20 mouse cellular contexts compared by ENCODE assay signal in the genomic region with DNA sequence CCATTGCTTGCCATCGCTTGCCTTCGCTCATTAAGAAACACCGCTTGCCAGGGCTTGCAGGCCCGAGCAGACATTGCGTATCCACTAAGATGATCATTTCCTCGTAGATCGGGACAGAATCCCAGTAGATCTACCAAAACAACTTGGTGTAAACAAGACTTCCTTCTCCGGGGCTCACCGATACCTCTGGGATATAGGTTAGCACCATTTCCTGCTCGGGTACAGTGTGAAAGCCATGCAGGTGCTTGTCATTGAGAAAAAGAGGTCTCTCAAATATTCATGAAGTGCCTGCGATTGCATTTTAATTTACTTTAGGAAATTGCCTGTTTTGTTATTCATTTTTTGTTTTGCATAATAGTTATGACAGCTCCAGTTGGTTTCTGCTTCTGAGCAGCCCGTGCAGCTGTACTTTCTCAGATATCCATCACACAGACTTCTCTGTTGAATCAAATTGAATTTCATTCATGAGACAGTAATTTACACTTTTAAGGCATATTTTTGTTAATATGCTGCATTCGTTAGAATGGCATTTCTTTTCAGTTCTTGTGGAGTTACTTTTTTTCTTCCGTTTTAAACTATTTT.
"Had no signal": no experiment of that assay in that cellular context is flagged by ENCODE, and none has a peak within 500 bp of the region (broad histone marks: within the 10 kb centered on the region; RNA-seq: fewer than 3 reads in every experiment).

No protein-coding gene starts in this region.

- H3K9me3 ChIP-seq: lung, embryonic 15.5 days; midbrain, embryonic 13.5 days; midbrain, embryonic 15.5 days; neural tube, embryonic 12.5 days; stomach, embryonic 15.5 days had no signal

- H3K9ac ChIP-seq: liver, postnatal 0 days; lung, embryonic 15.5 days; midbrain, embryonic 13.5 days; midbrain, embryonic 15.5 days; neural tube, embryonic 12.5 days; stomach, embryonic 15.5 days had no signal

- H3K27ac ChIP-seq: lung, embryonic 15.5 days; macrophage; midbrain, embryonic 13.5 days; midbrain, embryonic 15.5 days; neural tube, embryonic 12.5 days; stomach, embryonic 15.5 days; stomach, postnatal 0 days had no signal

- H3K36me3 ChIP-seq: lung, embryonic 15.5 days; midbrain, embryonic 13.5 days; midbrain, embryonic 15.5 days; neural tube, embryonic 12.5 days; stomach, embryonic 15.5 days had no signal

- H3K4me3 ChIP-seq: lung, embryonic 15.5 days; megakaryocyte, embryonic 14.5 days; midbrain, embryonic 13.5 days; midbrain, embryonic 15.5 days; neural tube, embryonic 12.5 days; stomach, embryonic 15.5 days had no signal

- H3K4me1 ChIP-seq: lung, embryonic 15.5 days; megakaryocyte, embryonic 14.5 days; midbrain, embryonic 15.5 days; neural tube, embryonic 12.5 days; stomach, embryonic 15.5 days had no signal

- H3K27me3 ChIP-seq: lung, embryonic 15.5 days; megakaryocyte, embryonic 14.5 days; midbrain, embryonic 13.5 days; midbrain, embryonic 15.5 days; neural tube, embryonic 12.5 days; stomach, embryonic 15.5 days had no signal

- DNase-seq: liver, postnatal 0 days; lung, adult 2 months; lung, postnatal 14 days; lung, postnatal 36 days; retina, postnatal 1 day; right cerebral cortex, adult 18-20 months; right cerebral cortex, postnatal 14 days; thymus, adult 2 months; thymus, postnatal 25 days; thymus, postnatal 4 days had no signal

- H3K4me2 ChIP-seq: lung, embryonic 15.5 days; midbrain, embryonic 11.5 days; midbrain, embryonic 13.5 days; midbrain, embryonic 15.5 days; neural tube, embryonic 12.5 days; stomach, embryonic 15.5 days had no signal

- ATAC-seq: liver, postnatal 0 days; lung, postnatal 0 days; midbrain, embryonic 13.5 days; midbrain, embryonic 15.5 days had no signal
